Mouse (Mus musculus): Measurements from ENCODE around the gene Tec.

DNA sequence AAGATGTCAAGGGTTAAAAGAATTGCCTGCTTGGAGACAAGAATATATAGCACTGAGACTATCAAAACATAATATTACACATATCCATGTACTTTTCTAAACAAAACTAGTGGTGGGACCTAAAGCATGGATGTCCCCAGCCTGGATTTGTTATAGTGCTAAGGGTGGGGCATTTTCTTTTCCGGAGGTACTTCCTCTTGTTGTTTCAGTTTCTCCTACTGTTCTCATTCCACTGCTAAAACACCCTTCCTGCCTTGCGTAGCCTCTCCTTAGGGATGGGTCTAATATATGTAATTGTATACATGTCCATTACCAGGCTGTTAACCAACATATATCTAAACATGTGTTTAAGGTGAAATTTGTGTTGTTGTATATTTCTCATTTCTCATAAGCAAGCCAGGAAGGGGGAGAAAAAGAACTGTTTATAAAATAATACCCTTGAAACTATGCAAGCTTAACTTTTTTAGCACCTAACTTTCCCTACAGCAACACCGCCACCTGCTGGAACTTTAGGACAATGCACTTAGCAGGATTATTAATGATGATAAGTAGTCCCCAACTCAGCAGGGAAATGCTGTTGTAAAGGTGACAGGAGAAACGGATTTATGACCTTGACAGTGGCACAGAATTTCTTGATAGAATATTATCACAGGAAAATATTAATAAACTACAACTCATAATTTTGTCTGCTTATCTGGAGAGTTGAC lies 157.6 kb downstream of the Tec start:
- TF ChIP-seq CTCF (IDR thresholded peaks at IDR 0.05; ENCODE audit: insufficient read depth, low read depth, low read length) (no peak), POLR2A (IDR thresholded peaks at IDR 0.05; ENCODE audit: insufficient read depth, low read depth, low read length) (no peak)

Measured in olfactory bulb, adult 2 months (tissue).